Mouse (Mus musculus): ENCODE measurements around the gene Sirt2.

Gene Sirt2

DNA sequence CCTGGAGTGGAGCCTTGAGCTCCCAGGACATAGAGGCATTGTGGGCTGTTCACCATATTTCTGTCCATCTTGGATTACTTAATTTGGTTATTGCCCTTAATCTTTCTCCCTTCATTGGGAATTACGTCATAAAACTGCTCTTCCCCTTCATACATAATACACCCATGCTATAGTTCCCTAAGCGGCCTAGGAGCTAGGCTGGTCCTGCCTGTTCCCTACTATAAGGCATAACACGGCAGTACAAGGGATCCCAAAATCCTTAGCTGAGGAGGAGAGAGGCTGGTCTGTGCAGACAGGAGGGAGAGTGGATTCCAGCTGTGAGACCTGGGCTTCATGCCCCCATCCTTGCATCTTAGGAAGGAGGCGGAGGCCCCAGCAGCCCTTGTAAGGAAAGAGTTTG is 51.4 kb downstream of the Sirt2 start:
- DNase-seq, result no peak

DNA sequence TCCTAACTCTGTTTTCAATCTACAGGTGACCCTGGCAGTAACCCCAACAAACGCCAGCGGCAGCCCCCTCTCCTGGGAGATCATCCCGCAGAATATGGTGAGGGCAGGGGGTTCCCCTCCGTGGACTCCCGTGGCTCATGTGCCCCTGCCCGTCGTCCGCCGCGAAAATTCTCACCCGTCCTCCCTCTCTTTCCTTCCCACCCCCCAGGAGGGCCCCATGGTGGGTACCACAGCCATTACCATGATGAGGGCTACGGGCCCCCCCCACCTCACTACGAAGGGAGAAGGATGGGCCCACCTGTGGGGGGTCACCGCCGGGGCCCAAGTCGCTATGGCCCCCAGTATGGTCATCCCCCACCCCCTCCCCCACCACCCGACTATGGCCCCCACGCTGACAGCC is 51.9 kb downstream of the Sirt2 start:
- no peak for DNase-seq

DNA sequence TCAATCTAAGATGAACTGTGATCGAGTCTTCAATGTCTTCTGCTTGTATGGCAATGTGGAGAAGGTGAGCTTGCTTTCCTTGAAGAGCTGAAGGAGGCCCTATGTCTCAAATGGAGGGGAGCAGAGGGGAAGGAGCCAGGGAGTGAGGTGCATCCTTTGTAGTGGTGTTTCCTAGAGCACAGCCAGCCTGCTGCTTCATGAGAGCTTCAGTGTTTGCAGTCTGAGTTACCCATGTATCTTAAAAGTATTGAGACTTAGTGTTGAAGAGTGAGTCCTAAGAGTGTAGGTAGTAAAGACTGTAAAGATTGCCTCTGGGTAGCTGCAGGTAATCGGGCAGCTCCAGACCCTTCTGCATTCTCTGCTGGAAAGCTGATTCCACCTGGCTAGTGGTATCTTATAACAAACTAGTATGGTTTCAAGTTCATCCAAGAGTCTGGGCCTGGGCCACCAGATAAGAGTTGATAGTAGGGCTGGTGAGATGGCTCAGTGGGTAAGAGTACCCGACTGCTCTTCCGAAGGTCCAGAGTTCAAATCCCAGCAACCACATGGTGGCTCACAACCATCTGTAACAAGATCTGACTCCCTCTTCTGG is 52.4 kb downstream of the Sirt2 start:
- DNase-seq, result no peak

DNA sequence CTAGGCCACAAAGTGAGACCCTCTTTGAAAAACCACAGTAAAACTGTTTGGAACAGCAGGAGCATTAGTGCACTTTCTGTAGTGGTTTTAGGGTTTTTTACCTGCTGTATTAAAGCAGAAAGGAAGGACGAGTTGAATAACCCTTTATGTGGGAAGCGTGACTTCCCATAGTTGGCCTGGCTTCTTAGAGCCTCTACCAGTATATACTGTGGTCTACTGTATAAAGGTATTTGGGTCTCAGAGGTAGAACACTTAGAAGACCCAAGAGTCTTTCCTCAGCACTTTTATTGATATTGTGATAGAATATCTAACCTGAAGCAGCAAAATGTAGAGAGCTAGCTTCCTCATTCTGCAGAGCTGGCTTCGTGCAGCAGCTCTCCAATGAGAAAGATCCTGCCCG is 53.0 kb downstream of the Sirt2 start:
- DNase-seq, result no peak

DNA sequence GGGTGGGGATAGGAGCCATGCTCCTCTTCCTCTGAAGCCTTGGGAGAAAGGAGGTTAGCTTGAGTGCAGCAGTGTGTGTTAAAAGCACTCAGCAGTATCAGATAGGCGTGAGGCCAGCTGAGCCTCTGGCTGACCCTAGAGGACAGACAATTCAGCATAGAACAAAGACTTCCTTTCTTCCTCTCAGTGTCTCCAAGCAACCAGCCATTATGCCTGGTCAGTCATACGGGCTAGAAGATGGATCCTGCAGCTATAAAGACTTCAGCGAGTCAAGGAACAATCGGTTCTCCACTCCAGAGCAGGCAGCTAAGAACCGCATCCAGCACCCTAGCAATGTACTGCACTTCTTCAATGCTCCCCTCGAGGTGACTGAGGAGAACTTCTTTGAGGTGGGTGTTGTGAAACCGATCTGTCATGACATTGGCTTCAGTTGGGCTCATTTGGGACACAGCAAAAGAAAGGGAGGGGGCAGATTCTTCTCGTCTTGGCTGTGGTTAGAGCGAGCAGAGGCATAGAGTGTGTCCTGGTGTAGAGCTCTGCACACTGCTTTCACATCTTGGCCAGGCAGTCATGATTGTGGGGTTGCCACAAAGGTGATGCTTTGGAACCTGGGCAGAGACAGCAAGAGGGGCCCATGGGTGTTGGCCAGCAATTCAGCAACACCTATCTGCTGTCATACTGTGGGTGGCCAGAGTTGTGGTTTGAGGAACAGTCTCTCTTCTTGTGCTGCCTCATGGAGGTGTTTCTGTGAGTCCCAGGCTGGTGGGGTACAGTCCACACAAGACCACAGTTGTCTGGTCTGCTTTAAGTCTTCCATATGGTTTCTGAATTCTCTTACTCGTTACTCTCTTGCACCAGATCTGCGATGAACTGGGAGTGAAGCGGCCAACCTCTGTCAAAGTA is 54.1 kb downstream of the Sirt2 start:
- DNase-seq, result no peak

DNA sequence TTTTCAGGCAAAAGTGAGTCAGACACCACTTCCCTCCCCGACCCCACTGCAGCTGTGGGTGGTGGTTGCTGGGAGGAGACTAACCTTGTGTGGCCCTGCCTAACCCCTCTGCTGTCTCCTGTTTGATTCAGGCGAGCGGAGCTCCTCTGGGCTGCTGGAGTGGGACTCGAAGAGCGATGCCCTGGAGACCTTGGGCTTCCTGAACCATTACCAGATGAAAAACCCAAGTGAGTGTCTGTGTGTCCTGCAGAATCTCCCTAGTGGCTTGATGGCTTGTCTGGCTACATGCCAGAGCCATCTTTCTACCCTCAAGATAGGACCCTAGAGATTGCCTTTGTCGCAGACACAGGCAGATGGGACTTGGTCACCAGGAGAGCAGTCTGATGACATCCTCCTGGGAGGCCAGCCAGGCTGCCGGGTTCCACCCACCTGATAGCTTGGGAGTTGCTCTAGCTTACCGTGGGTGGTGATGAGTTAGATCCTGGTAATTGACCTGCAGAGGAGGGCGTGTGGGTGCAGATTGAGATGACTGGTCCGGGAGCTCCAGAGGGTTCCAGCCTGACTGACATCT is 54.8 kb downstream of the Sirt2 start:
- no peak for DNase-seq

DNA sequence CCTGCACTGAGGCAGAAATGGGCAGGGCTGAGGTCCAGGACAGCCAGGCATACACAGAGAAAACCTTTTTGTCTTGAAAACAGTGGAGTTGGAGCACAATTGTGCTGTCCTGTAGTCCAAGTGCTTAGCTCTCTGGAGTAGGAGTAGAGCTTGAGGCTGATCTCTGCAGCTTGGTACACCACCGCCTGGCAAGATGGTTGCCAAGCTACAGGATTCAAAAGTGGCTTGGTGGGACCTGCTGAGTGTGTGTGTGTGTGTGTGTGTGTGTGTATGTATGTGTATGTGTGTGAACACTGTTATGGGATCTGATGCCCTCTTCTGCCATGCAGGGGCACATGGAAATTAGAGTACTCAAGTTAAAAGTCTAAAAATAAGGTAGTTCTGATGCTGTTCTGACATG is 56.0 kb downstream of the Sirt2 start:
- no peak for DNase-seq

DNA sequence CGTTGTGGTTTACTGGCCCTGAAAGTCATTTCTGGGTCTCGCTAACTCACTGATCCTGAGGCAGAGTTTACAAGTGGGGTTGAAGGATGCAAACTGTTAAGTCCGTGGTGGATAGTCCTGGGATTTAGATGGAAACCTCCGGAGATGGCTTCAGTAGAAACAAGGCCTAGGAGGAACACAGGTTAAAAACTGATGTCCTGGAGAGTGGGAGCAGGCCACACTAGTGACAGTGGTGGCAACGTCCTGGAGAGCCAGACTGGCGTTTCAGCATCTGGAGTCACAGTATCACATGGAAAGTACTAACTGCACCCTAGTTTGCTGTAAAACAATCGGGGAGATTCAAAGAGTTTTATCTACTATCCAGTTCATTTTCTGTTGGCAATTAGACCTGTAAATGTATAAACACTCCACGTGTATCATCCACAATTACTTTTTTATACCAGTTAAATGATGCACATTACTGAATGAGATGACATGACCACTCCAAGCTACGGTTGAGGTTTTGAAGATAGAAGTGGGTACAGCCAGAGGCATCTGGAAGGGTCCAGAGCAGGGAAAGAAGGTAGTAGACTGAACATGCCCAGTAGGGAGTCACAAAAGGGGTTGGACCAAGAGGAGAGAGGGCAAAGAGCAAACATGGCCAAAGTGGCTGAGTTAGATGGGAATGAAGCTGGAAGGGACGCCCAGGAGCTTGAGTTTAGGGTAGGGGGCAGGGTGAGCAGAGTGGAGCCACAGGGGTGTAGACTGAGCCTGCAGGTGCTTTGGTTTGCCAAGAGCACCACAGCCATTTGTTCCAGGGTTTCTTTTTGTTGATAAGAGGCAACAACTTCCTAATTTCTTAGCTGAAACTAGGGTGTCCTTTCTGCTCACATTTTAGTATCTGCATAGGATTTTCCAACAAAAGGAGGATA is 56.7 kb downstream of the Sirt2 start:
- no peak for DNase-seq

DNA sequence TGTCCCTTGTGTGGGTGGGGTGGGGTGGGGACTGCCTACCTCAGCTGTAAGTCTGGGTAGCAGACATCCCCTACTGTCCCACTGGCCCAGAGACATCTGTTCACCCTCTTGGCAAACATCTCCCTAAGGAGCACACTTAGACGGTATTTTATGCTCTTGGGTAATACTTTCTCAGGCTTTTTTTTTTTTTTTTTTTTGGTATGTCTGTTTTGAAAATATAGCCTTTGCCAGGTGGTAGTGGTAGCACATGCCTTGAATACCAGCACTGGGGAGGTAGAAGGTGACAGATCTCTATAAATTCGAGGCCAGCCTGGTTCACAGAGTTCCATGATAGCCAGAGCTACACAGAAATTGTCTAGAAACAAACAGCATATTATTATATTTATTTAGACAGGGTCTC is 57.4 kb downstream of the Sirt2 start:
- no peak for DNase-seq

DNA sequence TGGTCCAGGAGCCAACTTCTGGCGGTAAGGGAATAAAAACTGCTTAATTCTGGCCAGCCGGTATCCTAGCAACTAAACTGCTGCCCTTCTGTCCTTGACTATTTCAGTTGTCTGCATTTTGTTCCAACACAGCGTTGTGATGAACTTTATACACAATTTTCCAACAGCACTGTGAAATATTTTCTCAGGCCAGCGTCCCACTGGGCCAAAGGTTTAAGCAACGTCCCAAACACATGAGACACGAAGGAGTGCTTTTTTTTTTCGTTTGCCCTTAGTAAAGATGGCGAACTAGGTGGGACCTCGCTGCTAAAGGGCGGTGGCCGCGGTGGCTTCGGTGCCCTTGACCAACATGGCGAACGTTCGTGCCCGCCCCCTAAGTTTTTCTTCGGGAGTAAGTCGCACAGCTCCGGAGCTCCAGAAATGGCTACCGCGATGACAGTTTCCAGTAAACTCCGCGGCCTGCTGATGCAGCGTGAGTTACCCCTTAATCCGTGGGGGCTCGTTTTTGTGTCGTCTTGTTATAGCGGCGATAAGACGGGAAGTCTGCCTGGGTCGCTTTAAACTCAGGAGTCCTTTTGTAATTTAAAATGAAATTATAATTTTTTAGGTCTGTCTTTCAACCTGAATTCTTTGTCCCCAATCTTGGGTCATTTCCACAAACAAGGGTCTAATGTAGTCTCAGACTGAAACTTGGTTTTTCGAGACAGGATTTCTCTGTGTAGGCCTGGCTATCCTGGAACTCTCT is 58.6 kb downstream of the Sirt2 start, which contains the start of gene Ech1:
Gene Ech1, plus strand, starts transcription at position 277 of the 745 bp plus-strand sequence.
- peak; percentile 93 for DNase-seq

DNA sequence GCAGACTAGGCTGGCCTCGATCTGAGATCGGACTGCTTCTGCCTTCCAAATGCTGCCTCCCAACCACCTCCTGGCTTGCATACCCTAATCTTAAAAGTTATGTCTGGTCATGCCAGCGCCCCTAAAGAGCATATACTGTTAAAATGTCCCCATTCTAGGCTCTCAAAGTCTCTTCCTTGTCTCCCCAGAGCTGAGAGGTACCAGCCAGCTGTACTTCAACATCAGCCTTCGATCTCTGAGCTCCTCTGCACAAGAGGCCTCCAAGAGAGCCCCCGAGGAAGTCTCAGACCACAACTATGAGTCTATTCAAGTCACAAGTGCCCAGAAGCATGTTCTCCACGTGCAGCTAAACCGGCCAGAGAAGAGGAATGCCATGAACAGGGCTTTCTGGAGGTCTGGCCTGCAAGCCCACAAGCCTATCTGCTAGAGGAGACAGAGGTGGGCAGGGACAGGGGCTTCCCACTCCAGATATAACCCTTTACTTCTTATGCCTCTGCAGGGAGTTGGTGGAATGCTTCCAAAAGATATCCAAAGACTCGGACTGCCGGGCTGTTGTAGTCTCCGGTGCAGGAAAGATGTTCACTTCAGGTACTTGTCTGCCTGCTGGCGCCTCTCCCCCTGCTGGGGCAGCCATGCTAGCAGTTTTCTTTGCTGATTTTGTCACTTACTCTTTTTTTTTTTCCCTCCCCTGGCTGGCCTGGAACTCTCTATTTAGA is 59.3 kb downstream of the Sirt2 start:
- DNase-seq, result no peak

DNA sequence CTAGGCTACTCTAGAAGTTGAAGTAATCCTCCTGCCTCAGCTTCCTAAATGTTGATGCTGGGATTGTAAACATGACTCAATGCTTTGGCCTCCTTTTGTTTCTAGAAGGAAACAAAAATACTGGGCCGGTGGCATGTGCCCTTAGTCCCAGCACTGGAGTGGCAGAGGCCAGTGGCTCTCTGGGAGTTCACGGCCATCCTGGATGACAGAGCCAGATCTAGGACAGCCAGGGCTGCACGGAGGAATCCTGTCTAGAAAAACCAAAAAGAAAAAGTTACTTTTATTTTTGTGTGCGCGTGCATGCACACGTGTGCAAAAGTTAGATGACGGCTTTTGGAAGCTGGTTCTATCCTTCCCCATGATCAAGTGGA is 59.9 kb downstream of the Sirt2 start:
- no peak for DNase-seq

DNA sequence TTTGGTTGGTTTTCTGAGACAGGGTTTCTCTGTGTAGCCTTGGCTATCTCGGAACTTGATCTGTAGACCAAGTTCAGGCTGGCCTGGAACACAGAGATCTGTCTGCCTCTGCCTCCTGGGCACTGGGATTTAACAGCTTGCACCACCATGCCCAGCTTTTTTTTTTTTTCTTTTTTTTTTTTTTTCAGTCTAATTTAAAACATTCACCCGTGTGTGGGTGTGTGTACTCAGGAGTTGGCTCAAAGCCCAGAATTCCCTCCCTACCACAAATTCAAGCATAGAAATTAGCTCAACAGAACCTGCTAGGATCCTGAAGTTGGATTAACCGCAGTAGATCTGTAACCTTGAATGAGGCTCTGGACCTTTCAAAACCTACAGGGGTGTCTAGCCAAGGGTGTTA is 60.8 kb downstream of the Sirt2 start:
- DNase-seq, result no peak

DNA sequence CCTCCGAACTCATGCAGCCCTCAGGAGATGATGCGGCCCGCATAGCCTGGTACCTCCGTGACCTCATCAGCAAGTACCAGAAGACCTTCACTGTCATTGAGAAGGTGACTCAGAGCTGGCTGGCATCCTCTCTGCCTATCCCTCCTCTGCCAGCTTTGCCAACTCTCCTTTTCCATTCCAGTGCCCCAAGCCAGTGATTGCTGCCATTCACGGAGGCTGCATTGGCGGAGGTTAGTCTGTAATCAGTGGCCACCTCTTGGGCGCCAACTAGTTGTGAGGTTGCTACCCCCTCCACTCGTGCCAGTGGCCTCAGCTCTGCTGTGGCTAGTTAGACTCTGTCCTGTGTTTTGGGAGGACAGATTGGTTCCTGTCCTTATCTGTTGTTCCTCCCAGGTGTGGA is 63.3 kb downstream of the Sirt2 start:
- DNase-seq, result no peak

DNA sequence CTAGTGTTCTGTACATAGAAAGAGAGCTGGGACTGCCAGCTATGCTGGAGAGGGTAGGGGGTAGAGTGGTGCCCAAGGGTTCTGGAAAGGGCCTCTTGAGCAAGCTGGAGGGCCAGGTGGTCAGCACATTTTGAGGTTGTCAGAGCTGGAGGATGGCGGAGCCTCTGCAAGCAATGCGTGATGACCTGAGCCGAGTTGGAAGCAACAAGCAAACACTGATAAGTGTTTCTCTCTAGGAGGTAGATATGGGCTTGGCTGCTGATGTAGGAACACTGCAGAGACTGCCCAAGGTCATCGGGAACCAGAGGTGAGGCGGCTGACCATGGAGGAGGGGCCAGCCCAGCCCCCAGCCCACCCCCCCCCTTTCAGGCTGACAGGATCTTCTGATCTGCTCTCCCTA is 64.4 kb downstream of the Sirt2 start:
- DNase-seq, result no peak

DNA sequence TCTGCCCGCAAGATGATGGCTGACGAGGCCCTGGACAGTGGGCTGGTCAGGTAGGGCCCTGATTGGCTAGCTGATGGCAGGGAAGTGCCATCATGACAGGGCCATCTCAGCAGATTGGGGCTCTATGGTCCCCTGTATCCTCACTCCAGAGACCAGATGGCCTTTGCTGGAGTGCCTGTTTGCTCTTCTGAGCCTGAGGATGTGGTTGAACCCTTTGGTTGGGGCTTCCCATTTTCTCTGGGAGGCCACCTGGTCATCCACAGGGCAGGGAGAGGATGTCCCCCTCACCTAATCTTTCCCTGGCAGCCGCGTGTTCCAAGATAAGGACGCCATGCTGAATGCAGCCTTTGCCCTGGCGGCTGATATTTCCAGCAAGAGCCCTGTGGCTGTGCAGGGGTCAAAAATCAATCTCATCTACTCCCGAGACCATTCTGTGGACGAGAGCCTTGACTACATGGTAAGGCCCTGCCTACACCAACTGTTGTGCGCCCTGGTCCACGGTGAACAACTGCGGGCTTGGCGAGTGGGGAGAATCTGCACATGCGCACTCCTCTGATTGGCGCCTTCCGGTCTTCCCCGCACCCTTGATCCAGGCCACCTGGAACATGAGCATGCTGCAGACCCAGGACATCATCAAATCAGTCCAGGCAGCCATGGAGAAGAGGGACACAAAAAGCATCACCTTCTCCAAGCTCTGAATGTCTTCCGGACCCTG is 65.0 kb downstream of the Sirt2 start:
- peak; percentile 49 for DNase-seq

DNA sequence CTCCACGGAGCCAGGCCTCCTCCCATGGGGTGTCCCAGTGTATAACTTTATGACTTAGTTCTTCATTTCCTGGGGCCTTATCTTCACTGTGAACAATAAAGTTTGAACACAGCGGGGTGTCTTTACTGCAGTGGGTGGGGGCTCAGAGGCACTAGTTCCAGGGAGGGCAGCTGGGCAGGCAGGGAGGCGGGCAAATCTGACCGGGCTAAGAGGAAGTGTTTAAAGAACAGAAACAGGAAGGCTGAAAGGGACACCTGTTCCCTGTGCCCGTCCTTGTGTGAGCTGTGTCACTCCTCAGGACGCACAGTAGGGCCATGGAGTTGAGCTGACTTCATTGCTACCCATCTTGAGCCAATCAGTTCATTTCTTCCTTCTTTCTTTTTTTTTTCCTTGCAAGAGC is 65.6 kb downstream of the Sirt2 start:
- no peak for DNase-seq

DNA sequence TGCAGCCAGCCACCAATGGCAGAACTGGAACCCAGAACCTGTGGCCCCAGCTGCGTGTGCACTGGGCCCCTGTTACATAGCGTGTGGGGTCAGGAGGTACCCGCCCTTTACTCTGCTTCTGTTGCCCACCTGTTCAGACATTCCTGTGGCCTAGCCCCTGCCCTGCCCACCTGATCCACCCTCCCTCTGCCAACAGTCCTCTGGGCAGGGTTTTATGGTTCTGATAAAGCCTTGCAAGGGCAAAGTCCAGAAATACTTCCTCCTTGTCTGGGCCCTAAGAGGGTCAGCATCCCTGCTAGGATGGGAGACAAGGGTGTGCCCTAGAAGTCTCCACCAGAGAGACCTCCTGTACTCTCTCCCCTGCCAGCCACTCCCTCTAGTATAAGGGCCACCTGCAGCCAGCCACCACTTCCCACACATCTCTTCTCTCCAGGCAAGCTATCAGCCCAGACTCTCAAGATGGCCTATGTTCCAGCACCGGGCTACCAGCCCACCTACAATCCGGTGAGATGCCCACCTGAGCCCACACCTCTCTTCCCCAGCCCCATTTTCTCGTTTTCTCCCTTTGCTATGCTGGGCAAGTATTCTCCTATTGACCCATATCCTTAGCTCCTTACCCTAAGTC is 67.3 kb downstream of the Sirt2 start, which contains the start of gene Lgals4:
Gene Lgals4, plus strand, starts transcription at position 132 of the 625 bp plus-strand sequence.
- no peak for DNase-seq

DNA sequence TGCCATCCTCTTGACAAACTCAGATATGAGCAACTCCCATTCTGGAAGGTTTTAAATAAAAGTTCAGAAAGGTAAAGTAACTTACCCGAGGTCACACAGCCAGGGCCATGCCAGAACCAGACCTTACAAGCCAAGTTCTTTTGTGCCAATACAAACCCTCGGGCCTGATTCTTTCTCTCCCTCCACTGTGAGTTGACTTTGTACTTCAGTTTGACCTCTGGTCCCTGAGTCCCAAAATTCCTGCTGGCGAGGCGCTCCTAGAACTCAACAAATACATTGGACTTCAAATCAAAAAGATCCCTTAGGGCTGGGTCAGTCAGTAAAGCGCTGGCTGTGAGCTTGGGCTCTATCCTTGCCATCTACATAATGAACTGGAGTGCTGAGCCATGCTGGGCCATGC is 70.4 kb downstream of the Sirt2 start:
- no peak for DNase-seq

Measured in liver (tissue).